Mouse (Mus musculus): ENCODE data around the gene Sec14l3. TPM values are rescaled to one million over a fixed set of nuclear protein-coding genes. Genes with fewer than 3 reads are reported as not detected.

Sec14l3 gene
- polyA plus RNA-seq, 1 experiment from 2014 or later = 19.9 TPM

- WGBS = 83% methylated on average over 4 of the region's 4 CpGs
- H3K36me3 ChIP-seq = no peaks in the 10 kb centered on the region
- ATAC-seq (ENCODE audit: borderline replicate concordance, extremely low read depth, low FRiP score, low TSS enrichment) = no peak
- peak overlapping the region; percentile 49; the same call in 1 of the 2 replicates for H3K27ac ChIP-seq
- 0 out of 2 replicates have a peak, but pooled peaks cover 2% of the 10 kb centered on the region for H3K4me1 ChIP-seq
- H3K9me3 ChIP-seq = no peaks in the 10 kb centered on the region
- no peaks in the 10 kb centered on the region for H3K27me3 ChIP-seq
- no peak overlapping the region for H3K4me2 ChIP-seq
- H3K9ac ChIP-seq = no peak overlapping the region
- no peak overlapping the region for H3K4me3 ChIP-seq
Observed at GRCm38 (mm10) chr11:4062523-4062922, 2.1 kb upstream of the Sec14l3 start.

- 38% methylated on average over 6 of the region's 6 CpGs for WGBS
- H3K27ac ChIP-seq = peak overlapping the region; percentile 49
- no peak overlapping the region for H3K9ac ChIP-seq
- no peak for ATAC-seq (ENCODE audit: borderline replicate concordance, extremely low read depth, low FRiP score, low TSS enrichment)
- H3K27me3 ChIP-seq = no peaks in the 10 kb centered on the region
- H3K4me3 ChIP-seq = no peak overlapping the region
- no peak overlapping the region for H3K4me2 ChIP-seq
- H3K9me3 ChIP-seq = no peaks in the 10 kb centered on the region
- 0 out of 2 replicates have a peak, but pooled peaks cover 2% of the 10 kb centered on the region for H3K4me1 ChIP-seq
- no peaks in the 10 kb centered on the region for H3K36me3 ChIP-seq
Observed at GRCm38 (mm10) chr11:4062981-4063380, 1.7 kb upstream of the Sec14l3 start.

GRCm38 (mm10) chr11:4069664-4070063 is 5.0 kb downstream of the Sec14l3 start:
- ATAC-seq (ENCODE audit: borderline replicate concordance, extremely low read depth, low FRiP score, low TSS enrichment) = no peak

GRCm38 (mm10) chr11:4076633-4077032 is 12.0 kb downstream of the Sec14l3 start:
- H3K4me2 ChIP-seq = no peak overlapping the region
- no peak for ATAC-seq (ENCODE audit: borderline replicate concordance, extremely low read depth, low FRiP score, low TSS enrichment)
- H3K27me3 ChIP-seq = no peaks in the 10 kb centered on the region
- H3K27ac ChIP-seq = no peak overlapping the region
- no peaks in the 10 kb centered on the region for H3K36me3 ChIP-seq
- no peaks in the 10 kb centered on the region for H3K4me1 ChIP-seq
- no peaks in the 10 kb centered on the region for H3K9me3 ChIP-seq
- WGBS = 13% methylated on average over 8 of the region's 8 CpGs
- no peak overlapping the region for H3K9ac ChIP-seq
- no peak overlapping the region for H3K4me3 ChIP-seq

More at GRCm38 (mm10) chr11:4069664-4070063, 5.0 kb downstream of the Sec14l3 start:
- 60% methylated on average over 1 of the region's 1 CpGs for WGBS
- no peak overlapping the region for H3K4me3 ChIP-seq
- no peaks in the 10 kb centered on the region for H3K36me3 ChIP-seq
- H3K4me1 ChIP-seq = no peaks in the 10 kb centered on the region
- H3K27ac ChIP-seq = no peak overlapping the region
- H3K9ac ChIP-seq = no peak overlapping the region
- no peaks in the 10 kb centered on the region for H3K9me3 ChIP-seq
- H3K4me2 ChIP-seq = no peak overlapping the region
- no peaks in the 10 kb centered on the region for H3K27me3 ChIP-seq

- no peak overlapping the region for H3K4me2 ChIP-seq
- WGBS = 75% methylated on average over 7 of the region's 7 CpGs
- no peak for ATAC-seq (ENCODE audit: borderline replicate concordance, extremely low read depth, low FRiP score, low TSS enrichment)
Observed at GRCm38 (mm10) chr11:4078267-4078933, 13.8 kb downstream of the Sec14l3 start.

GRCm38 (mm10) chr11:4080219-4080618 is 15.6 kb downstream of the Sec14l3 start:
- 4% methylated on average over 4 of the region's 4 CpGs for WGBS
- no peak overlapping the region for H3K9ac ChIP-seq
- no peak for ATAC-seq (ENCODE audit: borderline replicate concordance, extremely low read depth, low FRiP score, low TSS enrichment)

More at GRCm38 (mm10) chr11:4078267-4078933, 13.8 kb downstream of the Sec14l3 start:
- Histone ChIP-seq H3K27ac (no peak overlapping the region), H3K27me3 (no peaks in the 10 kb centered on the region), H3K4me1 (no peaks in the 10 kb centered on the region), H3K9me3 (no peaks in the 10 kb centered on the region), H3K36me3 (no peaks in the 10 kb centered on the region), H3K9ac (no peak overlapping the region), H3K4me3 (no peak overlapping the region)

GRCm38 (mm10) chr11:4083316-4084078 is 18.9 kb downstream of the Sec14l3 start:
- no peak overlapping the region for H3K4me3 ChIP-seq
- no peaks in the 10 kb centered on the region for H3K4me1 ChIP-seq
- 31% methylated on average over 5 of the region's 5 CpGs for WGBS
- no peak overlapping the region for H3K9ac ChIP-seq
- no peaks in the 10 kb centered on the region for H3K36me3 ChIP-seq
- ATAC-seq (ENCODE audit: borderline replicate concordance, extremely low read depth, low FRiP score, low TSS enrichment) = no peak; the same call in 1 of the 2 replicates
- no peak overlapping the region for H3K4me2 ChIP-seq
- no peaks in the 10 kb centered on the region for H3K9me3 ChIP-seq
- no peaks in the 10 kb centered on the region for H3K27me3 ChIP-seq
- H3K27ac ChIP-seq = no peak overlapping the region

More at GRCm38 (mm10) chr11:4080219-4080618, 15.6 kb downstream of the Sec14l3 start:
- H3K36me3 ChIP-seq = no peaks in the 10 kb centered on the region
- no peak overlapping the region for H3K27ac ChIP-seq
- no peak overlapping the region for H3K4me3 ChIP-seq
- no peak overlapping the region for H3K4me2 ChIP-seq
- H3K27me3 ChIP-seq = no peaks in the 10 kb centered on the region
- no peaks in the 10 kb centered on the region for H3K4me1 ChIP-seq
- no peaks in the 10 kb centered on the region for H3K9me3 ChIP-seq

GRCm38 (mm10) chr11:4086246-4086645 is 21.6 kb downstream of the Sec14l3 start:
- Histone ChIP-seq H3K27me3 (no peaks in the 10 kb centered on the region), H3K4me2 (no peak overlapping the region), H3K27ac (no peak overlapping the region), H3K4me3 (no peak overlapping the region), H3K9ac (no peak overlapping the region), H3K36me3 (peaks cover 6% of the 10 kb centered on the region; the same call in 1 of the 2 replicates), H3K9me3 (no peaks in the 10 kb centered on the region), H3K4me1 (no peaks in the 10 kb centered on the region)
- ATAC-seq (ENCODE audit: borderline replicate concordance, extremely low read depth, low FRiP score, low TSS enrichment) = no peak
- WGBS = 48% methylated on average over 1 of the region's 1 CpGs

- H3K27ac ChIP-seq = no peak overlapping the region
- no peaks in the 10 kb centered on the region for H3K4me1 ChIP-seq
- 59% methylated on average over 2 of the region's 2 CpGs for WGBS
- no peak overlapping the region for H3K4me3 ChIP-seq
- H3K27me3 ChIP-seq = no peaks in the 10 kb centered on the region
- H3K36me3 ChIP-seq = peaks cover 8% of the 10 kb centered on the region; the same call in 1 of the 2 replicates
- H3K9me3 ChIP-seq = no peaks in the 10 kb centered on the region
- no peak overlapping the region for H3K4me2 ChIP-seq
- H3K9ac ChIP-seq = no peak overlapping the region
- no peak for ATAC-seq (ENCODE audit: borderline replicate concordance, extremely low read depth, low FRiP score, low TSS enrichment)
Observed at GRCm38 (mm10) chr11:4087267-4087666, 22.6 kb downstream of the Sec14l3 start.

GRCm38 (mm10) chr11:4093459-4094377 is 29.1 kb downstream of the Sec14l3 start:
- Histone ChIP-seq H3K9ac (no peak overlapping the region), H3K27me3 (no peaks in the 10 kb centered on the region), H3K4me3 (0 out of 2 replicates have a peak overlapping the region, but pooled peaks have one; percentile 54), H3K36me3 (peaks cover 8% of the 10 kb centered on the region; the same call in 1 of the 2 replicates), H3K27ac (no peak overlapping the region), H3K4me2 (peak overlapping the region; percentile 89; the same call in 1 of the 2 replicates), H3K4me1 (peaks cover 19% of the 10 kb centered on the region), H3K9me3 (no peaks in the 10 kb centered on the region)
- WGBS = 72% methylated on average over 18 of the region's 18 CpGs
- no peak for ATAC-seq (ENCODE audit: borderline replicate concordance, extremely low read depth, low FRiP score, low TSS enrichment)

GRCm38 (mm10) chr11:4094378-4095170 is 29.9 kb downstream of the Sec14l3 start:
- H3K9me3 ChIP-seq = no peaks in the 10 kb centered on the region
- ATAC-seq (ENCODE audit: borderline replicate concordance, extremely low read depth, low FRiP score, low TSS enrichment) = no peak
- H3K27me3 ChIP-seq = no peaks in the 10 kb centered on the region
- H3K4me1 ChIP-seq = peaks cover 19% of the 10 kb centered on the region
- WGBS = 8% methylated on average over 23 of the region's 24 CpGs
- peak overlapping the region; percentile 48 for H3K9ac ChIP-seq
- H3K4me3 ChIP-seq = peak overlapping the region; percentile 54
- peak overlapping the region; percentile 83 for H3K27ac ChIP-seq
- peak overlapping the region; percentile 89 for H3K4me2 ChIP-seq
- peaks cover 8% of the 10 kb centered on the region; the same call in 1 of the 2 replicates for H3K36me3 ChIP-seq
